Mouse (Mus musculus) adrenal gland, adult 8-10 months (tissue): Measurements from ENCODE around the gene Gm49361. TPM values are rescaled to one million over a fixed set of nuclear protein-coding genes. Genes with fewer than 3 reads are reported as not detected.
"Not testable (repeated sequence)": the region's sequence is repeated elsewhere in the genome, so short reads cannot be mapped to it uniquely, and the experiment has no call there.

ENCODE experiments used
- DNase-seq: peaks from one replicate; pipeline ENCODE4 v3.0.0; 2022
- total RNA-seq, 4 experiments: library from RNA; stranded (reverse); gene quantifications; 2 replicates each; pipeline ENCODE4 v1.2.4; 2022

Gene Gm49361
- total RNA-seq = 1 to 10 TPM in 3 of 4 experiments, not detected in 1; 2.4 to 5.0 (median 2.6) TPM

GRCm38 (mm10) chr14:57746001-57746771 is at the start of gene Gm49361:
Gene Gm49361, minus strand, starts transcription at chr14:57746103.
- peak; percentile 88 for DNase-seq

DNA sequence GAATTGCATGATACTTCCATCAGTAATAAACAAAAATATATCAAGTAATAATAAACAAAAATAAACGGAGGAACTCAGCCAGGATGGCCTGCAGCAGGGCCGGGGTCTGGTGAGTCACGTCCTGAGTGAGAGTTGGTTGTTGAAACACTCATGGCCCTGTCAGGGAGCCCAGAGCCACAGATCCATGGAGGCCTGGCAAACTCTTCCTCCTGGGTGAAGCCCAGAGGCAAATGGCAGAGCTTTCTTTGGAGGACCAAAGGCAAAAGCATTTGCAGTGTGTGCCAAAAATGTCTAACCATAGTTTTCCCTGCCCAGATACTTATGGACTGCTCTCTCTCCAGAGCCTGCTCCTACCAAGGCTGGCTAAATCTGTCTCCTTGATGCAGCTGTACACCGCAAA is 45.3 kb upstream of the Gm49361 start:
- no peak for DNase-seq

GRCm38 (mm10) chr14:57789759-57790158 is 43.9 kb upstream of the Gm49361 start:
- DNase-seq = no peak

- DNase-seq = no peak
Observed at GRCm38 (mm10) chr14:57789311-57789710, 43.4 kb upstream of the Gm49361 start.

GRCm38 (mm10) chr14:57787406-57787805 is 41.5 kb upstream of the Gm49361 start:
- DNase-seq = no peak

- no peak for DNase-seq
Observed at GRCm38 (mm10) chr14:57772157-57772815, 26.4 kb upstream of the Gm49361 start.

DNA sequence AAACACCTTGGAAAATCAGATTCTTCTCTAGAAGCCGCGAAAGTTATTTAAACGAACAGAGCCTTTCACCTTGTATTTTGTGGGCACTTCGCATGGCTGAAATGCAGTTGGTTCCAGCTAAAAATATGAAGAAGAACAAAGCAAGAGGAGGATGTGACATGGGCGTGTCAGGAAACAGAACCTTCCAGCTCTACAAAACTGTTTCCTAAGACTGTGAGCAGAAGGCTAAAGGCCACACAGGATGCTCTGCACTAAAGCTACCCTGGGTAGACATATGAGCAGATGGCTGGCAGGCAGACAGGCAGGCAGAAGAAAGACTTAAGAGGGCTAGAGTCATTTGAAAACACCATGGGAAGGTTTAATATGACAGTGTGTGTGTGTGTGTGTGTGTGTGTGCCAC is 23.2 kb upstream of the Gm49361 start:
- no peak for DNase-seq

DNA sequence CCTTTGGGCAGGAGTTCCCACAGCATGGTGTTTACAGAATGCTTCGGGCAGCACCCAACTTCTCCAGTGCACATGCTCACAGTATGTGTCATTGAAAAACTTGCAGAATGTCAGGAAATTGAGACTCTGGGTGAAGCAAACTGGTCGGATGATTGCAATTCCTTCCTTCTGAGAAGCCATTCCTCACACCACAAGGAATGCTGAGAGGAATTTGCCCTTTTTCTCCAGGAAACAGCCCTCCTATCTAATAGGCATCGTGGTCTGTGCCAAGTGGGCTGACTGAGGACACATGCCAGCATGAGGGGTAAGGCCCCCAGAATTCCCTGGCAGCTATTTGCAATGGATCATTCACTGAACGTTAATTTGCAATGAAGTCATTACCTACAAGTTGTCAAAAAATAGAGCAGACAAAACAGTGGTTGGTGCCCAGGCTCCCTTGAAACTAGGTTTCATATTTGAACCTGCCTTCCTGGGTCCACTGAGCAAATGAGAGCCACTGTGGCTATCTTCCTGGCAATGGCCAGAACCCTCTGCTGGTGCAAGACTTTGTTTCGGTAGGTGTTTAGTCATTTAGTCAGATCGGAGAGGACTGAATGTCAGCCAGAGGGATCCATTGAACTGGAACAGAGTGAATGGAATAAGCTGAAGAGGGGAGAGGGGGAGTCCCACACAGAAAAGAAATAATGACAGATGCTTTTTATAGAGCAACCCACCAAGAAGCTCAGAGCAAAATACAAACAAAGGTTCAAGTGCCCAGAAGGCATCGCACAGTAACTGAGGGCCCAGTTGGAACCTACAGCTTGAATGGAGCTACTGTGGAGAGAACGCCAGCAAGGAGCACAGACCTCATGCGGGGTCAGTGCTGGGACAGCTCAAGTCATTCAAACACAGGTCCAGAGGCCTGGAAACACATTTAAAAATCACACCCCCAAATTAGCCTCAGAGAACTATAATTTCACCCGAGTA is 14.8 kb upstream of the Gm49361 start:
- DNase-seq = no peak

DNA sequence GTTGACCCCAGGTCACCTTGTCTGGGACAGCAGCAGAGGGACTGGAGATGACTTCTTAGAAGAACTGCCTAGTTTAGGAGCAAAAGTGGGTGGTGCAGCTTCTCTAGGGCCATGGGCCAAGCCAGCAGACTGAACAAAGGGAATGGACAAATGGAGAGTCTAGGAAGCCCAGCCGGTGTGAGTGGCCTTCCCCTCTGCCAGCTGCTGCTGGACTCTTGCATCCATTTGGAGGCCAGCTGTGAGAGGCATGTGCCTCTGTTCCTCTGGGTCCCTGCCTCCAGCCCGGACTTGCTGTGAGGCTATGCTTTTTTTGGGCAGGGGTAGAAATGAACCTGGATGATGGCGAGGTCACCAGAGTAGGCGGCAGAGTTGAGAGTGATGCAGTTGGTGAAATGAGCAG is 12.3 kb upstream of the Gm49361 start, which contains the start of gene Lats2:
Gene Lats2, minus strand, starts transcription at position 152 of the 400 bp plus-strand sequence.
- DNase-seq = no peak

DNA sequence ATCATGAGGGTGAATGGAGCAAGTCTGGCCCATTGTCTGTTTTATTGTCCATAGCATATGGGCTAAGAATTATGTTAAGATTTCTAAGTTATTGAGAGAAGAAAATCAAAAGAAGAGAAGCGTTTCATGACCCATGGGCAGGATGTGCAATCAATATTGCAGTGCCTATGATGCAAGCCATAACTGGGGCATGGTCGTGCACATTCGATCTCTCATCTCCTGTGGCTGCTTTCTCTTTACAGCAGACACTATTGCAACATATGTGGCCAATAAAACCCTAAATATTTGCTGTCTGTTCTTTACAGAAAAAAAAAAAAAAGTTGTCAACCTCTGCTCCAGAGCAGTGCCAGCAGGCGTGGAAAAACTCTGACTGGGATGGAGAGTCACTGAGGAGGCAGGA is 10.2 kb upstream of the Gm49361 start:
- DNase-seq = no peak

DNA sequence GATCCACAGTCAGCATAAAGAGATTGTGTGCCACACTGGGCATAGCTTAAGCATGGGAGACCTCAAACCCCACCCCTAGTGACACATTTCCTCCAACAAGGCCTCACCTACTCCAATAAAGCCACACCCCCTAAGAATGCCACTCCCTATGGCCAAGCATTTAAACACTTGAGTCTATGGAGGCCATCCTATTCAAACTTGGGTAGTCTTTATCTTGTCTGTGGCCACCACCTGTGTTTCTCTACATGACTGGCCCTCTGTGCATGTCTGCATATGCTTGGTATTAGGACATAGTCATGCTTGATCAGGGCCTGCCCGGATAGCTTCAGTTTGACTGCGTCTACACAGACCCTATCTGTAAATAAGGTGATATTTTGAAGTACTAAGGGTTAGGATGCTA is 9.8 kb upstream of the Gm49361 start:
- no peak for DNase-seq

DNA sequence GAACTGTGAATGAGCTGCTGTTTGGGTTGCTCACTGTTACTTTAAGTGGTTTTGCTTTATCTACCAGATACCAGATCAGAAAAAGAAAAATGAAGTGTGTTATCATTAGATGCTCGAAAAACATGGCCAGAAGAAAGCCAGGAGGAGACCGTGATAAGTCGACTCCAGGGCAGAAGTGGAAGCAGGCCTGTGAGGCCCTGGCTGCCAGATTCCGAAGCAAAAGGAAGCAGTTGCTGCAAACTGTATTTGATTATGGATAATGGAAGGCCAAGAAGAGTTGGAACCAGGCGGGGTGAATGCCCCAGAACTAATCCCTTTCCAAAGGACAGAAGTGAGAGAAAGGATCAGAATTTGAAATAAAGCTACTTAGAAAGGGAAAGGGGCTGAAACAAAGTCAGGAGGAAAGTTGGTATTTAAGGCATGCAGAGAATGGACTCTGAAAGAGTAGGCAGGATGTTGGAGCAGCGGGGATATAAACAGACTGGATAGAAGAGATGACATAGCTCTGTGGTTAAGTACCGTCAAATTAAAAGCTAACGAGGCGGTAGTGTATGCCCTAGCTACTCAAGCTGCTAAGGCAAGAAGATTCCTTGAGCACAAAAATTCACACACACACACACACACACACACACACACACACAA is 7.6 kb upstream of the Gm49361 start:
- no peak for DNase-seq

DNA sequence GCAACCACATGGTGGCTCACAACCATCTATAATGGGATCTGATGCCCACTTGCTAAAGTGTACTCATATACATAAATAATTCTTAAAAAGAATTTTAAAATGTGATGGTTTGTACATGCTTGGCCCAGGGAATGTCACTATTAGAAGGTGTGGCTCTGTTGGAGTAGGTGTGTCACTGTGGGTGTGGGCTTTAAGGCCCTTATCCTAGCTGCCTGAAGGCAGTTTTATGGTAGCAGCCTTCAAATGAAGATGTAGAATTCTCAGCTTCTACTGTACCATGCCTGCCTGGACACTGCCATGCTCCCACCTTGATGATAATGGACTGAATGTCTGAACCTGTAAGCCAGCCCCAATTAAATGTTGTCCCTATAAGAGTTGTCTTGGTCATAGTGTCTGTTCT is 5.1 kb upstream of the Gm49361 start:
- DNase-seq = not testable (repeated sequence)

GRCm38 (mm10) chr14:57749501-57749900 is 3.6 kb upstream of the Gm49361 start:
- DNase-seq = no peak

DNA sequence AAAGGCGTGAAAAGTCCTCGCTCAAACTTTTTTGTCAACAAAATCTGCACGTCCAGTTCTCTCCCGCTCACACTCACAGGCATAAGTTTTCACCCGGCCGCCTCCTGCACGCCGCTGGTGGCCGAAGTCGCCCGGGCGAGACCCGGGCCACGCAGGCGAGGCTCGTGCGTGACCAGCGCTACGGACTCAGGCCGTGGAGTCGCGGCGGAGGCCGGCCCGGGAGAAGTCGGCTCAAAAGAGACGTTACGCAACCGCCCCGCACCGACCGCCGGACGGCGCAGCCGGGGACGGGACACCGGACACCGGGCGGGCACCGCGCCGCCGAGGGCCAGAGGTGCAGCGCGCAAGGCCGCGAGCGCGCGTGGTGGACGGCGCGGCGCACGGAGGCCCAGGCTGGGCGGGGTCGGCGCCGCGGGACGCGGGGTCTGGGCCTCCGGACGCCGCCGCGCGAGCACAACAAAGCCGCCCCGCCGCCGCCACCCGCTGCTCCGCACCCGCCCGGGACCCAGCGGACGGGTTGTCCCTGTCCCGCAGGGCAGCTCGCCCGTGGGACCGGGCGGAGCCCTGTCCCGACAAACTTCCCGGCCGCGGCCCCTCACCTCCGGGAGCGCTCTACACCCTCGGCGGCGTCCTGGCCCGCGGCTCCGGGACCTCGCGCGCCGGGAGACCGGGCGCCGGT is 473 bp downstream of the Gm49361 start:
- DNase-seq = peak; percentile 47

GRCm38 (mm10) chr14:57744547-57744946 is 1.4 kb downstream of the Gm49361 start:
- peak; percentile 15 for DNase-seq

DNA sequence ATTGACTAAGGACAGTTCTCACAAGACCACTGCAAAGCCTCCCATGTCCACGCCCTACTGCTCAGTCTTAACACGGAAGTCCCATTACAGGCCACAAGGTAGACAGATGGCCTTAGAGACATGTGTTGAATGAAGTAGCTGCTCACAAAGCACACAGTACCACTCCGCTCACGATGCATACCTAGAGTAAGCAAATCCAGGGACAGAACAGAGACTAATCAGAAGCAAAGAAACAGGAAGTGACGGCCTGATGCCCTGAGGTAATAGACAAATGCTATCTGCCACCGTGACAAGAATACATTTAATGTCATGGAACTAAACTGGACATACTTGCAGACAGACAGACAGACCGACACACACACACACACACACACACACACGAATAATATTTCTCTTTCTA is 5.3 kb downstream of the Gm49361 start:
- DNase-seq = no peak

DNA sequence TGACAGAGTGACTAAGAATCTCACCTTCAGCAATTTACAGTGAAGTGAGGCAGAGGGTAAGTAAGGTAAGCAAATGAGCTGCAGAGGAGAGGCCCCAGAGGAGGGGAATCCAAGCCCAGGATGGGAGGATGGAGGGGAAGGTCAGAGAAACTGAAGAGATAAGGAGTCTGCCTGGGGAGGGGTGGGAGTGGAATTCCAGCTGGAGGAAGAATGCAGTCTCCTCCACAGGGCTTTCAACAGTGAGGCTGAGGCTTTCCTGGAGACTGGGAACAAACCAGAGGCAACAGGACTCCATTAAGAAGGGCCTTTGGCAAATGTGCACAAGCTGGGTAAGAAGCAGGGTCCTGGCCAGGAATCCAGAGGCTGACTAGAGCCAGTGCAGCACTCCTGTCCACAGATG is 8.8 kb downstream of the Gm49361 start:
- no peak for DNase-seq

DNA sequence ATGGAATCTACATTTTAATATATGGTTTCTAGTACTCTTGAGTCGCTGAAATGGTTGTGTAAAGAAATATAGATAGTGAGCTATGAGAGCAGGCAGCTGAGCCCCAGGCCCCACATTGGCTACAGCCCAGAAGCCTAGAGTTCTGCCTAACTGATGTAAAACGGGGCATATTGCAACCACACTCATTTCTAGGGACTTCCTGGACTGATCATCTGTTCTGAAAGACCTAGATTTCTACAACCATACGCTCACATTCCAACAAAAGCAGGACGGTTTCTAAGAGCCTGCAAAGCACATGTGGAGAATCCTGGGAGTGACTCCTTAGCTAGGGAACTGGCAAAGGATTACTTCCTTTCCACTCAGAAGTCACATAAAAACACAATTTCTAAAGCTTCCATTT is 9.8 kb downstream of the Gm49361 start:
- DNase-seq = no peak

- DNase-seq = no peak
Observed at GRCm38 (mm10) chr14:57732668-57733293, 13.1 kb downstream of the Gm49361 start.

- peak; percentile 27 for DNase-seq
Observed at GRCm38 (mm10) chr14:57730527-57730926, 15.4 kb downstream of the Gm49361 start.
